8 mouse cellular contexts compared by ENCODE assay signal in genomic region chr19:31342150-31342549, GRCm38 (mm10).
DNase-seq lines count a peak whose midpoint lies in the region; ATAC-seq and TF ChIP-seq lines count a peak whose summit lies in the region.

No protein-coding gene starts in this region.

- H3K27ac ChIP-seq in lung, postnatal 0 days (ENCODE audit: low read length) = no peak overlapping the region
- no peak overlapping the region for H3K27ac ChIP-seq in small intestine, adult 2 months (ENCODE audit: insufficient read depth, low read depth, low read length)

- H3K9me3 ChIP-seq in lung, postnatal 0 days (ENCODE audit: low read length) = no peaks in the 10 kb centered on the region

- H3K4me2 ChIP-seq in lung, postnatal 0 days (replicated peaks; ENCODE audit: low read depth, low read length) = no peak overlapping the region

- ATAC-seq in lung, postnatal 0 days = peak; percentile 47; the same call in 1 of the 2 replicates

- TF ChIP-seq CTCF in lung, postnatal 0 days (IDR thresholded peaks at IDR 0.05) = peak; percentile 84
- TF ChIP-seq CTCF in small intestine, adult 2 months (IDR thresholded peaks at IDR 0.05; ENCODE audit: extremely low read depth, insufficient read length, insufficient replicate concordance, low read depth, low read length) = peak; percentile 59; the same call in 1 of the 2 replicates

- H3K9ac ChIP-seq in lung, postnatal 0 days (replicated peaks; ENCODE audit: low read depth) = no peak overlapping the region

- no peaks in the 10 kb centered on the region for H3K4me1 ChIP-seq in lung, postnatal 0 days (ENCODE audit: insufficient read depth, low read depth, low read length)
- no peaks in the 10 kb centered on the region for H3K4me1 ChIP-seq in small intestine, adult 2 months (ENCODE audit: control insufficient read depth, insufficient read depth, insufficient read length, low read length)

- H3K4me3 ChIP-seq in lung, postnatal 0 days (ENCODE audit: low read depth, low read length) = no peak overlapping the region
- H3K4me3 ChIP-seq in small intestine, adult 2 months (ENCODE audit: low read depth, low read length) = no peak overlapping the region

- no peak for TF ChIP-seq POLR2A in small intestine, adult 2 months (IDR thresholded peaks at IDR 0.05; ENCODE audit: low read depth, low read length)

- TF ChIP-seq EP300 in lung, postnatal 0 days (IDR thresholded peaks at IDR 0.05) = no peak

- peak; percentile 4 for DNase-seq in cerebellum, adult 11 months
- DNase-seq in cerebellum, adult 11-12 months = no peak
- peak; percentile 12 for DNase-seq in ovary, postnatal 36 days (ENCODE audit: low spot score)
- DNase-seq in ovary, postnatal 10 days (ENCODE audit: low spot score) = no peak
- DNase-seq in cerebellum, adult 8-10 months = peak; percentile 14
- DNase-seq in heart, postnatal 36 days = peak; percentile 38 to 42
- peak; percentile 82 for DNase-seq in lung, postnatal 0 days (ENCODE audit: low spot score)

- intact Hi-C loops in heart, postnatal 36 days (cut with DNase I) = loop anchor here (2.0 to 10.0 kb wide), 4 partner anchors 339 to 497 kb away; no protein-coding TSS in a partner anchor

- H3K36me3 ChIP-seq in lung, postnatal 0 days (ENCODE audit: insufficient read depth, low read length) = no peaks in the 10 kb centered on the region
- no peaks in the 10 kb centered on the region for H3K36me3 ChIP-seq in small intestine, adult 2 months (ENCODE audit: control insufficient read depth, insufficient read depth, low read length)

- 13% methylated on average over 4 of the region's 4 CpGs for WGBS in lung, postnatal 0 days
- WGBS in small intestine, adult 2 months = 15% methylated on average over 4 of the region's 4 CpGs

- no peaks in the 10 kb centered on the region for H3K27me3 ChIP-seq in lung, postnatal 0 days (replicated peaks; ENCODE audit: insufficient read depth, low read length)
- H3K27me3 ChIP-seq in small intestine, adult 2 months (ENCODE audit: control insufficient read depth, insufficient read depth, low read length) = no peaks in the 10 kb centered on the region

Comparison
In these comparisons a context has a peak if more than half of its experiments do, and no peak if none do; other contexts are left out.
1. DNase-seq: peak in cerebellum, adult 11 months (single experiment), ovary, postnatal 36 days (single experiment), cerebellum, adult 8-10 months (single experiment), heart, postnatal 36 days (2 of 2) and lung, postnatal 0 days (single experiment); none in cerebellum, adult 11-12 months (single experiment) and ovary, postnatal 10 days (single experiment).